Mouse (Mus musculus) kidney, postnatal 25 days (tissue): ENCODE results near the gene Psme4.

ENCODE experiments used
- DNase-seq, 2 experiments: peaks; one replicate each; pipeline ENCODE4 v3.0.0; 2021; ENCODE audit warnings: mixed read lengths in 2 of 2

Gene Psme4

DNA sequence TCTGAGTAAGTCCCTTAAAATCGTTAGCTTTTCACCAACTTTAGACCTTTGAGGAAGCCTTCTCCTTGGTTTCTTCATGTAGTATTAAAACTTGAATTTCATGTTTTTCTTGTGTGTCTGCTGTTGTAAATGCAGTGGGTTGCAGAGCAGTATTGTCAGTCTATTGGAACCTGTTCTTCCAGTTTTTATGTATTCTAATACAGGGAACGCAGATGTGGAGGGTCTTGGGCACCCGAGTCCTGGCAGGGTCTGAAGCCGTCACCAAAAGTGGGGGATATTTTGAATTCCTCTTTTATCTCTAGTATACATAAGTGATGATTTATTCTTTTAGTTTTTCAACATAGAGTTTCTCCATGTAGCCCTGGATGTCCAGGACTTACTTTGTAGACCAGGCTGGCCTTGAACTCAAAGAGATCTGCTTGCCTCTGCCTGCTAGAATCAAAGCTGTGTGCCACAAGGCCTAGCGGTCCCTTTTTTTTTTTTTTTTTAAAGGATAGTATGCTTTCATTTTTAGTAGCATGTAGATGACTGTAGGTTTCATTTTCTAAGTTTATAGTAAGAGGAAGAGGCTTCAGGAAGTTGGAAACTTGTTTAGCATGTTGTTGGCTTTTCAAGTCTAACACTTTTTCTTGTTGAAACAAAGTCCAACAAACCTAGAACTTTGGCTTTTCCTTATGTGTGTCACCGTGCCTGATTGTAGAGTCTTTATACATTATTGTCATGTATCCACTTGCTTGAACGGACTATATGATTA is 14.9 kb downstream of the Psme4 start:
- DNase-seq, result no peak

GRCm38 (mm10) chr11:30792680-30793079 is 21.2 kb downstream of the Psme4 start:
- peak in 1 of 2 experiments; percentile 50 for DNase-seq

DNA sequence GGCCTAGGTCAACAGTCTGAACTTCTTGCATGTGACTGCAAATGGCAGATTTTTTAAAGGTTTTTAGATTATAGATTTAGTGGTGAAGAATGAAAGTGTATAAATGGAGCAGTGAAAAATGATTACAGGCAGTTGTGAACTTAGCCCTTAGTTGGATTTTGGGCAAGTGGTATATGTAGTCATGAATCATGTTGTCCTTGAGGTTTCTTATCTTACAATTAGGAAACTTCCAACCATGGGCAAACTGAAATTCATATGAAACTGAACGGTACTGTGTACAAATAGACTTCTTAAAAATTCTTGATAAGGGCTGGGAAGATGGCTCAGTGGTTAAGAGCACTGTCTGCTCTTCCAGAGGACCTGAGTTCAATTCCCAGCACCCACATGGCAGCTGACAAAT is 22.2 kb downstream of the Psme4 start:
- no peak for DNase-seq

DNA sequence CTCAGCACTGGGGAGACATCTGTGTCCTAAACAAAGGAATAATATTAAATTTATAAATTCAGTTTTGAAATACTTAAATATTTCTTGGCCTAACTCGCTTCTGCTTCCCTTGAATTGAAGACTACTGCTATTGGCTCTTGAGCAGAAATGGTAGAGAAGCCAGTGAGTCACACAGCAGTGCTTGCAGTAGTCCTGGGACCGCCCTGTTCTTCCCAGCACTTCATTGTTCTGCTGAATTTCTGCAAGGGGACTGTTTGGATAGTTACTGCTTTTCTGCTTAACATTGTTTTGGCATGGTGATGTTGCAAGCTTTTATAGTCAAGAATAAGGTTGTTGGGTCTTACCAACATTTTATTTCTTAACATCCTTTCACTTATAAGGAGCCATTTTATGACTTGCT is 25.7 kb downstream of the Psme4 start:
- no peak for DNase-seq

DNA sequence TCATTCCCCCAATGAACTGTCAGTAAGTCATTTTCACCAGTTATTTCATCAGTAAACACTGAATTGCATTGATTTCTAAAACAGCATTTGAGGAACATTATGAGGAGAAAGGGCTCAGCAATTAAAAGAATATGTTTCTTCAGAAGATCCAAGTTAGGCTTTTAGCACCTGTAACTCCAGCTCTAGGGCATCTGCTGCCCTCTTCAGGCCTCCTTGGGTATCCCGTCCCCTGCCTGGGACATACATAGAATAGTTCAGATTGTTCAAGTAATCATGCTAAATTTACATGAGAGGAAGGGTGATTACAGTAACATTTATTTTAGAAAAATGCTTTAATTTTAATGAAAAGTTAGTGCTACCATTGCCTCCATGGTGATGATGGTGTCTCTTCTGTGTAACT is 28.0 kb downstream of the Psme4 start:
- DNase-seq, result peak; percentile 64 to 73

DNA sequence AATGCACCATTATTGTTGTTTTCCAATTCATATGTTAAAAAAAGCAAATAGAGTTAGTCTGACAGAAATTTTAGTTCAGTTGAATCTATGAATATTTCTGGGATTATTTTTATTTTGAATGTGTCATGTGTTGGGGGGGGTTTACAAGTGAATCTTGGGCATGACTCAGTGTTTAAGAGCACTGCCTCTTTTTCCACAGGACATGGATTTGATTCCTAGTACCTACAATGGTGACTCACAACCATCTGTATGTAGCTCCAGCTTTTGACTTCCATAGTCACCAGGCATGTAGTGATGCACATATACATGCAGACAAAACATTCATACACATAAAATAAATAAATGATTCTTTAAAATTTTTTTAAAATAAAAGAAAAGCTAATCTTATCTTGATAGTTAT is 28.6 kb downstream of the Psme4 start:
- DNase-seq, result no peak

GRCm38 (mm10) chr11:30802421-30802820 is 30.9 kb downstream of the Psme4 start:
- no peak for DNase-seq

- no peak for DNase-seq
These were observed 49.6 kb downstream of the Psme4 start for GRCm38 (mm10) chr11:30821116-30821515.

DNA sequence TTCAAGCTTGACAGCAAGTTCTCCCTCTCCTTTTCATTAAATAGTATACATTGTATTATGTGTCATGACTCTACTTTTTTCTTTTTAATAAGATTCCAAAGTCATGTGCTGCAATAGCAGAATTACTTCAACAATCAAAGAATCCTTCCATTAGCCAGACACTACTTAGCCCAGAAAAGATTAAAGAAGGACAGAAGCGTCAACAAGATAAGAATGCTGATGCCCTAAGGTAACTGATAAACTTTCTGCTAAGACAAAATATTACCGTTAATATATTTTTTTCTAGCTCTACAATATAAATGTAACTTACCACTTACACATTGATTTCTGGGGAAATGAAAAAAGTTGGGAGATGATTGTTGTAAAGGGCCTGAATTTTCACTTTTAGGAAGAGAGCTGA is 67.3 kb downstream of the Psme4 start:
- no peak for DNase-seq

DNA sequence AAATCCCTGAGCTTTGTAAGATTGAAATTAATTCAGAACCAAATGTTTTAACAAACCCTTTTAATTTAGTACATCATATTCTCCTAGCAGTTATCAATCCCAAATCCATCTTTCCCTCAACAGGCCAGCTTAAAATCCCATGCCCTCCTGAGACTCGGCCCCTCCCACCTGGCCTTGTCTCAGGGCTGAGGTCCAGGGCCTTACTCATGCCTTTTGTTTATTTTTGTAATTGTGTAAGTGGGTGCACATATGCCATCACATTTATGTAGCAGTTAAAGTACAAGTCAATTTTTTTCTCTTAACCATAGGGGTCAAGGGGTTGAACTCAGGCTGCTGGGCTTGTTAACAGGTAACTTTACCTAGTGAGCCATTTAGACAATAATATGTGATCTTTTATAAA is 72.8 kb downstream of the Psme4 start:
- DNase-seq, result no peak

DNA sequence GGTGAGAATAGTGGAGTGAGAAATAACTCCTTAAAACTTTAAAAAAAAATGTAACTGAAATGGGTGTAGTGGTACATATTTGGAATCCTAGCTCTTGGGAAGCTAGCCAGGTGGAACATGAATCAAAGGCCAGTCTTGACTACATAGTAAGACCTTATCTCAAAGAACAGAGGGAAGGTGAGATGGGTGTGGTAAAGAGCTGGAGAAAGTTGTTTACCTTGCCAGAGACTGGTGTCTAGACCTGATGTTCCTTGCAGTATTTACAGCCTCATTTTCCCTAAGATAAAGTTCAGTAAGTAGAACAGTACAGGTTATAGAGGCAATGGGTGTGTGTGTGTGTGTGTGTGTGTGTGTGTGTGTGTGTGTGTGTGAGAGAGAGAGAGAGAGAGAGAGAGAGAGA is 100.9 kb downstream of the Psme4 start:
- no peak for DNase-seq

DNA sequence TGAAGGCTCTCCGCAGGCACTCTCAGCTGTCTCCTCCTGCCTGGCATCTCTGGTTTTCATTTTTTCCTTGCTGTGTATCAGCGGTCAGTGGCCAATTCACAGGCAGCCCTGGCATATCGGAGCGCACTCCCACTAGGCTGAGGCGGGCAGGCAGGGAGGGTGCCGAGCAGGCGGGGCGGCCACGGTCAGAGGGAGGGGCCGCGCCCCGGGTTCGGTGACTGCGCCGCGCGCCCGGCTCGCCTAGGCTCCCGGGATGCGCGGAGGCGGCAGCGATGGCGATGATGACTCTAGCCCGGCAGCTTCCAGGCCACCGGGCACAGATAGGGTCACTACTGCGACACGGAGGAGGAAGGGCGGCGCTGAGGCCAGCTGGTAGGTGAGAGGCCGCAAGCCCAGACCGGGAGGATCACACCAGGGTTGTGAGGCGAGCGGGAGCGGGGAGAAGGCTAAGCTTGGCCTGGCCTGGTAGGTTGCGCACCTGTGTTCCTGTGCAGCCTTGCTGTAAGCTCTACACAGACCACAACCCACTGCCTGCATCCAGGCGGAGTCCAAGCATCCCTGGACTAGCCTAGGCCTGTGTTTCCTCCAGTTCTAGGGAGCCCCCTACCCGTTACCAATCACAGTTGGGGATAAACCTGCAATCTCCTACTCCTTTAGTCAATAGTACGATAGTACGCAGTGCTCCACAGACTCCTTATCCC is 113.8 kb downstream of the Psme4 start, which contains the start of the genes Gpr75 and Asb3:
TSS of gene Gpr75 (plus strand) at position 188 of the 701 bp plus-strand sequence.
TSS of gene Asb3 (plus strand) at position 246 of the 701 bp plus-strand sequence.
- peak; percentile 43 to 68 for DNase-seq

DNA sequence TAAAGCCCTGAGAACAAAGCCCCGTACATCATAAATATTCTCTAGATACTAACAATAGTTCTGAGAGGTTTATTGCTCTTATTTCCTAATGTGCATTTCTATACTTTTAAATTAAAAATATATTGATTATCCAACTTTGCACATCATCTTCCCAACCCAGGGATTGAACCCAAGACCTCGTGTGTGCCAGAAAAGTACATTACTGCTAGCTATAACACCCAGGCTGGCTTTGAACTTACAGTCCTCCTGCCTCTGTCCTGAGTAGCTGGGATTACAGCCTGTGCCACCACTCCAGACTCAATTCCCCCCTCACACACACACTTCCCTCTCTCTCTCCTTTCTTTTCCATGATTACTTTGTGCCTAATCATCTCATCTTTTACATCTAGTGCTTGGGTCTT is 116.6 kb downstream of the Psme4 start:
- no peak for DNase-seq

GRCm38 (mm10) chr11:30896201-30896600 is 124.7 kb downstream of the Psme4 start:
- no peak for DNase-seq

- no peak for DNase-seq
These were observed 127.8 kb downstream of the Psme4 start for GRCm38 (mm10) chr11:30899312-30899711.

GRCm38 (mm10) chr11:30912311-30912710 is 140.8 kb downstream of the Psme4 start:
- no peak for DNase-seq

GRCm38 (mm10) chr11:30920641-30921040 is 149.1 kb downstream of the Psme4 start:
- no peak for DNase-seq

- DNase-seq, result no peak
These were observed 151.8 kb downstream of the Psme4 start for GRCm38 (mm10) chr11:30923283-30923682.

GRCm38 (mm10) chr11:30928079-30928478 is 156.6 kb downstream of the Psme4 start:
- no peak for DNase-seq

- no peak for DNase-seq
These were observed 157.0 kb downstream of the Psme4 start for GRCm38 (mm10) chr11:30928498-30928897.
